Mouse (Mus musculus): ENCODE results near the gene Rubcn.

DNA sequence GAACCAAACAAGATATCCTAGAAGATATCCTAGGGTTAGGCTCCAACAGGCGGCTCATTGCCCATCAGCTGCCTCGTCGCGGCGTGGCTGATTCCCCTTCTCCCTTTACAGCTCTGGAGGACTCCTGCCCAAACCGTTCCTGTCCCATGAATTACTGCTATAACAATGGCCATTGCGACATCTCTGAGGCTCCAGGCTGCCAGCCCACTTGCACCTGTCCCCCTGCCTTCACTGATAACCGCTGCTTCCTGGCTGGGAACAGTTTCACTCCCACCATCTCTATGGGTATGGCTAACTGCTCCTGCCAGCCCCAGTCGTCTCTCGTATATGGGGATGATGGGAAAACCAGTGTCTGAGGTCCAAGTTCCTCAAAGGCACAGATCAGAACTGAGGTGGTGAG lies 100.9 kb downstream of the Rubcn start:
- no peak for TF ChIP-seq CTCF (IDR thresholded peaks at IDR 0.05; ENCODE audit: control insufficient read depth, insufficient read depth, insufficient replicate concordance, low read depth, low read length)
- TF ChIP-seq POLR2A (IDR thresholded peaks at IDR 0.05; ENCODE audit: control insufficient read depth, low read depth, low read length) = no peak

All from testis, adult 2 months (tissue).